Mouse (Mus musculus): ENCODE measurements around the gene Gm10134.
"Not testable (repeated sequence)": the region's sequence is repeated elsewhere in the genome, so short reads cannot be mapped to it uniquely, and the experiment has no call there.

Gm10134 gene

DNA sequence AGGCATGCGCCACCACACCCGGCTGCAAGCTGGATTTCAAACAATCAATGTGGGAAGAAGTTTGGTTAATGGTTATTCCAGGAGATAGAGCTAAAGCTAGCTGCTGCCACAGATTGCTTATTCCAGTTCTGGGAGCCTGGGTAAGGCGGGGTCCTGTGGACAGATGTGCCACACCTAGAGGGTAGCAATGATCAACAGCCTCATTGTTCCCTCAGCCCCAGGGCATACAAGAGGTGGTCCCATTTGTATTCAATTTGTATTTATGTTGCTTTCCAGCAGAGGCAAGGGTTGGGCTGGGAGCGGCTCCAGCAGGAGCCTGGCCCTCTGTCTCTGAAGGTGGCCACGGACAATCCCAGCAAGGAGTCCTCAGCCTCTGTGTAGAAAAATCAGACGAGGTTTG lies 396 bp downstream of the Gm10134 start:
- peak; percentile 3 for DNase-seq (ENCODE audit: low spot score)

DNA sequence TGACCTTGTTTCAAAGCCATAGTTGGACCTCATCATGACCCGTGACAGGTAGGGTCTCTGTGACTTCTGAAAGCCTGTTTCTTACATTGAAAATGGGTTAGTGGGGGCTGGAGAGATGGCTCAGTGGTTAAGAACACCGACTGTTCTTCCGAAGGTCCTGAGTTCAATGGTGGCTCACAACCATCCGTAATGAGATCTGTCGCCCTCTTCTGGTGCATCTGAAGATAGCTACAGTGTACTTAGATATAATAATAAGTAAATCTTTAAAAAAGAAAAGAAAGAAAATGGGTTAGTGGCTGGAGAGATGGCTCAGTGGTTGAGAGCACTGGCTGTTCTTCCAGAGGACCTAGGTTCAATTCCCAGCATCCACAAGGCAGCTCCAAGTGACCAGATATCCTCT lies 5.7 kb downstream of the Gm10134 start:
- not testable (repeated sequence) for DNase-seq (ENCODE audit: low spot score)

DNA sequence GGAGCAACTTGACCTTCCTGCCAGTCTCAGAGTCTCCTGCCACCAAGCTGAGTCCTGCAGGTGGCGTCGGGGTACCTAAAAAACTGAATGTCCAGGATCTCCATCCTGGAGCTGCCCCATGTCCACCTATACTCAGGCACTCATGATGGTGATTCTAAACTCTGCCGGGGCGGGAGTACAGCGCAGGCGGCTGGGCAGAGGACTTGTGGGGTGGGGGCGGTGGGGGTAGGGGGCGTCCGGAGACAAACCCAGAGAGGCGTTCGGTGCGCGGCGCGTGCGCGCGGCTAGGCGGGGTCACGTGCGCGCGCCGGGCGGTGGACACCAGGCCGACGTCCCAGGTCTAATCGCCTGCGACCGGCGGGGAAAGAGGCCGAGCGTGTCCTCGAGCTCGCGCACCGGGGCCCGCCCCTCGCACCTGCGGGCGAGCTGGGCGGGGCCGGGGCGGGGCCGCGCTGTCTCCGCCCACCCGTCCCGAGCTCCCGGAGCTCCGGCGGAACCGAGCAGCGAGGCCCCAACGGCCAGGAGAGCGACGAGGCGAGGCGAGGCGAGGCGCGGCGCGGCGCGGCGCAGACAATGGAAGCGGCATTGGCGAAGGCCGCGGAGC lies 7.0 kb downstream of the Gm10134 start, which contains the start of gene Ralgds:
Gene Ralgds (plus strand): TSS at position 328 of the 604 bp plus-strand sequence.
- DNase-seq (ENCODE audit: low spot score) = no peak

DNA sequence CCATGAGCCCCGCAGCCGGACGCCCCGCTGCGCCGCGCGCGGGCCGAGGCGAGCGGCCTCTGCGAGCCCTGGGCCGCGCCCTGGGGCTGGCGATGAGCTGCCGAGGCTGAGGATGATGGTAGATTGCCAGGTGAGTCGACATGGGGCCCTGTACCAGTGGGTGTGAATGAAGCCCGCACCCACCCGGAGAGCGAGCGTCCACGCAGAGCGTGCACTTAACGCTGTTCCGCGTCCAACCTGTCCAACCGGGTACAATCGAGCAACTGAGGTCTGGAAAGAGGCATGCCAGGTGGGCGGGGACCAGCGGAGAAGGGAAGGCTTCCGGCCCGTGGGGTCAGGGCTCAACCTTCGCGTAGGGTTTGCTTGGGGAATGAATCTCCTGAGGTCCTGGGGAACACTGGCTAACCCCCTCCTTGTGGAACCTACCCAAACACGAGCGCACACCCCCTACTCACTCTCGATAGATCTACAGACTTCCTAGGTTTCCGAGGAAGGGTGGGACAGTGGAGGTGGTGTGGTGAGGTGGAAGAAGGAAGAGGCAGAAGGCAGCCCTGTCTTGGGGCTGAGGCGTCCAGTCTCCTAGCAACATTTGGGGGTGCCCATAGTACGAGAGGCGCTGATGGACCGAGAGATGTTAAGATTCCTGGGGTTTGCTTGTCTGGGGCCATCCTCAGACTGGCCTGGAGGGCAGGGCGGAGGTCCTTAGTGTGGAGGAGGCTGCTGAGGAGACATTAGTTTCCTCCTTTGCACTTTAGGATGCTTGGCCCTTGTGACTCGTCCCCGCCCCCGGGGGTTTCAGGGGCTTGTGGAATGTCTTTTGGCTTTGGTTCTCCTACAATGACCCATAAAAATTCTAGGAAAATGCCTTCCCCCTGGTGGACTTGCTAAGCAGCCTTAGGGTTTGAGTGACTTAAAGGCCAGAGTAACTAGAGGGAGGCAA lies 7.8 kb downstream of the Gm10134 start:
- DNase-seq (ENCODE audit: low spot score) = no peak

DNA sequence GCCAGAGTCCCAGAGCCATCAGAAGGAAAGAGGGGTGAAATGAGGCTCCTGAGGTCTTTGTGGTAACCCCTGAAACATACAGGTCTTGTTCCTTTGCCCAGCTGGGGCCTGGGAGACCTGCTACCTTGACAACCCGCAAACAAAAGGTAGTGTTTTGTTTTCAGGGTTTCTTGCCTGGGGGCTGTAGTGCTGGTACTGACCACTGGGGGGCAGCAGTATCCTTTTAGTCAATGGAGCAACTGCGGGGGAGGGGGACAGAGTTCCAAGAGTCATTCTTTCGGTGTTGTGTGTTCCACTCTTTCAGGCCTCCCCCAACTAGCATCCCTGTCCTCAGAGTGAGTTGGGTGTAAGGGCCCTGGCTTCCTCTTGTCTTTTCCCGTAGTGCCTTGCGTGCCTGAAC lies 8.6 kb downstream of the Gm10134 start:
- DNase-seq (ENCODE audit: low spot score) = no peak

GRCm38 (mm10) chr2:28517206-28517909 lies 11.5 kb downstream of the Gm10134 start:
- peak; percentile 56 for DNase-seq (ENCODE audit: low spot score)

- DNase-seq (ENCODE audit: low spot score) = no peak
Measured at GRCm38 (mm10) chr2:28518231-28518630, 12.3 kb downstream of the Gm10134 start.

GRCm38 (mm10) chr2:28520581-28520980 lies 14.7 kb downstream of the Gm10134 start:
- no peak for DNase-seq (ENCODE audit: low spot score)

DNA sequence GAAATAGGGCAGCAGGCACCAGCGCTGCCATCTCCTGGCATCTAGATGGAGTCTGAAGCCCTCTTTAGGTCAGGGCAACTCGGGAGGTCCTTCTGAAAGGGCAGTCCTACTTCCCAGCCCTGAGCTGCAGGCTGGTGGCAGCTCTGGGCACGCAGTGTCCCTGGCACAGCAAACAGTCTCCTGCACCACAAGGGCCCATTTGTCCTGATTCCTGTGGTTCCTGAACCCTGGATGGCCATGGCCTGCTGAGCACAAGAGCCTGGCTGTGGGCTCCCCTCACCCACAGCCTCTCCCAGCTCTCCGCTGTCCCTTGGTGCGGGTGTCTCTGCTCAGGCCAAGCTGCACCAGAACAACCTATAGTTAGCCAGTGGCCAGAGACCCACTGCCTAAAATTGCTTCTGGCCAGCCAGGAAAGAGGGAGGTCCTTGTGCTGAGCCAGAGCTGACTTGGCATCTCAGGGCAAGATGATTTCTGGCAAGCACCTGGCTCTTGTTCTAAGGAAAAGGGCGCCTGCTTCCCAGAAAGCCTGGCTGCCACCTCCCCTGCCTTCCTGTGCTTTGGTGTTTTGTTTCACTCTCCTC lies 15.8 kb downstream of the Gm10134 start:
- DNase-seq (ENCODE audit: low spot score) = no peak

- DNase-seq (ENCODE audit: low spot score) = no peak
Measured at GRCm38 (mm10) chr2:28522166-28522565, 16.3 kb downstream of the Gm10134 start.

DNA sequence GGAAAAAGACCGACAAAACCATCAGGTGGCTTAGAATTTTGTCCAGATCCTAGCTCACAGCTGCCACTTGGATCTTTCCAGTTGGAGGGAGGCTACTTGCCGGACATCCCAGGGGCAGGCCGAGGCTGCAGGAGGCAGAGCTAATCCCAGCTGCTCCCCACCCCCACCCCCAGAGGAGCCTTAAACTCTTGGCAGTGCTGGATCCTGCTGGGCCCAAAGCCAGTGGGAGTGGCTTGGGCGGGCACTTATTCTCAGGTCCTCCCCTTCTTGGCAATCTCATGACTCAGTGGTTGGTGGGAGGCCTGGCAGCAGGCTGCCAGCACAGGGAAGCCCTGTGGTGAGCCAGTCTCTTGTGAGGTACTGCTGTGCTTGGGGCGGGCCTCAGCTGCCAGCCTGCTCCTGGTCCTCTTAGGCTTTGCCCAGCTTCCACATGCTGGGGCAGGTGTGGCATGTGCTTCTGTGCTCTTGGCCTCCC lies 17.8 kb downstream of the Gm10134 start:
- peak; percentile 68 for DNase-seq (ENCODE audit: low spot score)

DNA sequence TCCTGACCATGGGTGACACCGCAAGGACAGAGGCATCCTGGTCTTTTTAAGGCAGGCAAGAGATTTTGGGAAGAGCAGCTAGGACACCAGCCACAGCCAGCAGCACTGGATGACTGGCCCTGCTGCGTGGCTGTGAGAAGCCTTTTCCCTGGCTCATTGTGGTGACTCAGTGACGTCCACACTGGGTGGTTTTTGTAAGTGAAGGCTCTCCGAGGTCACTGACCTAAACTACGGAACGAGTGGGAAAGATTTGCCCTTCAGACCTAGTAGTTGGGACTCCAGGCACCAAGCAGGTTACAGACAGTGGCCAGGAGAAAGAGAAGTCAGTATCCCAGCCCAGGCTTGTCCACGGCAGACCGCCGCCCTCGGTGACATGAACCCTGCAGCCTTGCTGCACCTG lies 18.5 kb downstream of the Gm10134 start:
- DNase-seq (ENCODE audit: low spot score) = no peak

DNA sequence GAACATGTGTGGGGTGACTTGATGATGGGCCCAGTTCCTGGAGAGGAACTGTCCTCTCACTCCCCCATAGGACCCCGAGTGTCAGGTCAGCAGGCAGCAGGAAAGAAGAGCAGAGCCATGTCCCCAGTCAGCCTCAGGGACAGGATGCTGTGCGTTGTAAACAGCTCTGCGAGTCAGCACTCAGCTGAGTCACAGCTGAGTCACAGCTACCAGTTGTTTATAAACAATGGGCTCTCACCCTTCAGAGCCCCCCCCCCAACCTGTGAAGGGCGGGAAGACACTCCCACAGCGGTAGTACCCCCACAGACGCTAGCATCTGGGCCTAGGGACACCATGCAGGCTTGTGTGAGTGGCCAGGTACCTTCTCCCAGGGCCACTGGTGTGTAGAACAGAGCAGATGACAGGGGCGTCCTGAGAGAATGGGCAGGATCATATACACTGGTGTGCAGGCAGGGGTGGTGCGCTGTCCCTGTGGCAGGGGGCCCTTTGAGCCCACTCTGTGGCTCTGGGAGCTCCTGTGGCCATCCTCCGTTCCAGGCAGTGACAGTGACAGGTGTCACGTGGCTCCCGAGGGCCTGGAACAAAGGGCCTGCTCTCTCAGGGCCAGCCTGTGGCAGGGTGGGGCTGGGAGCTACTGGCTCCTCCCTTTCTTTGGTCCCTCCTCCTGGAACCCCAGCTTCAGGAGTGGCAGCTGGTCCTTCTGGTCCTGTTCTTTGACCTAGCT lies 19.5 kb downstream of the Gm10134 start:
- no peak for DNase-seq (ENCODE audit: low spot score)

- DNase-seq (ENCODE audit: low spot score) = no peak
Measured at GRCm38 (mm10) chr2:28525943-28526876, 20.3 kb downstream of the Gm10134 start.

DNA sequence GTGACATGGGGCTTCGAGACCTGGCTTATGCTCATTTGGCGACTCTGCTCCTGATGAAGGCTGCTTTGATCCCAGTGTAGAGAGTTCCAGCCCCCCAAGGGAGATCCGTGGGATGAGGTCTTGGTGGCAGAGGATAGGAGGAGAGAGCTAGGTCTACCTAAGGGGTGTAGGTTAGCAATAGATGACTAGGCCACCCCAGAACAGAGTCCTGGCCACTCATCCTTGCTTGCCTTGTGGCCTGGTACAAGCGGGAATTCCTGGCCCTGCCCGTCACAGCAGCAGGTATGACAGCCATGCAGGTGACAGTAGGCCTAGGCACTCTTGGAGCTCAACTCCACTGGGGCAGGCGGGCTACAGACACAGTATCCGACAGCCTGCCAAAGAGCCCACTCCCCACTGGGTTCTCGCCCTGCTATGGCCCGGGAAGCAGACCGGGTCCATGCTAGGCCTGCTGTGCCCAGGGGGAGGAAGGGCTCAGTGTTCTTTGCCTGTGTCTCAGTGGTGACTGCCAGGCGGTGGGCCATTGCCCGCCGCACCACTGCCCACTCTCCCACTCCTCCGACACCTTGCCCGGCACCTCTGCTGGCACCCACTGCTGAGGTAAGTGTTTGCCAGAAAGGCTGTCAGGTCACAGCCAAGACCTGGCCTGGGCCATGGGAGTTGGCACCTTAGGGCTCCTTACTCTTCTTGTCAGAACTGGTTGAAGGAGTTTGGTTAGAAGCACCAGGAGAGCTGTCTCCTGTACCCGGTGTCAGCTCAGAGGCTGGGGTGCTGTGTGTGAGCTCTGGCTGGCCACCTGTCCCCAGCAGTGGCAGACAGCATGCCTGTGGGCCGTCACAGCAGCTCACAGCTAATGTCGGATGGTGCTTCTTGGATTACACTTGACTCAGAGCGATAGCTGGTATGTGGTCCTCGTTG lies 21.8 kb downstream of the Gm10134 start:
- no peak for DNase-seq (ENCODE audit: low spot score)

GRCm38 (mm10) chr2:28528354-28528730 lies 22.4 kb downstream of the Gm10134 start:
- no peak for DNase-seq (ENCODE audit: low spot score)

DNA sequence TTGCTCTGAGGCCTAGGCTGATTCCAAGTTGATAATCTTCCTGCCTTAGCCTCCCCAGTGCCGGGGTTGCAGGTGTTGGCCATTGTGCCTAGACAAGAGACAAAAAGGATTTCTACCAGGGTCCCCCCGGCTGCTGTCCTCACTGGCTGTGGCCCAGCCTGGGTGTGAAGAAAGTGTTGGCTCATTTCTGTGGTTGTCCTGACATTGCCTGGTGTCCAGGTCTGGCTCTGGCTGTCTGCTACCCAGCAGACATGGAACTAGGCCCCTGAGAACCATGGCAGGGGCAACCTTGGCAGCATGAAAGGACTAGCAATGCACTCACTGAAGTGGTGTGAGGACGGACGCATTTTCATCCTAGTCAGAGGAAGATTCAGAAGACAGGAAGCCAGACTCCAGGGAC lies 24.0 kb downstream of the Gm10134 start:
- no peak for DNase-seq (ENCODE audit: low spot score)

- DNase-seq (ENCODE audit: low spot score) = no peak
Measured at GRCm38 (mm10) chr2:28530311-28530710, 24.4 kb downstream of the Gm10134 start.
